Mouse (Mus musculus) intestine, embryonic 14.5 days (tissue): ENCODE data around the gene Gm11397. TPM values are rescaled to one million over a fixed set of nuclear protein-coding genes. Genes with fewer than 3 reads are reported as not detected.
"Not testable (repeated sequence)": the region's sequence is repeated elsewhere in the genome, so short reads cannot be mapped to it uniquely, and the experiment has no call there.

Source experiments
- ATAC-seq: fragments of 200-750 bp; cut with Nextera tagmentation; replicated peaks from 2 replicates; pipeline ENCODE4 v1.8.0; 2017; ENCODE audit warnings: low read depth, moderate number of reproducible peaks, moderate TSS enrichment, moderate library complexity; ENCODE audit not compliant: low FRiP score, low TSS enrichment
- DNase-seq: peaks from one replicate; pipeline ENCODE4 v3.0.0-alpha.2; 2018; ENCODE audit warnings: low spot score
- H3K27ac ChIP-seq: fragments of 300-500 bp; sonication (generic); 2 replicates; pipeline ENCODE4 v1.5.1; 2014; ENCODE audit warnings: low read depth, mild to moderate bottlenecking, control low read depth
- H3K27me3 ChIP-seq: fragments of 300-500 bp; sonication (generic); replicated peaks from 2 replicates; pipeline ENCODE4 v1.6.1; 2014; ENCODE audit warnings: low read length, control low read depth; ENCODE audit not compliant: control insufficient read depth, insufficient read depth
- H3K36me3 ChIP-seq: fragments of 300-500 bp; sonication (generic); 2 replicates; pipeline ENCODE4 v1.6.1; 2014; ENCODE audit warnings: low read length, control low read depth; ENCODE audit not compliant: control insufficient read depth, insufficient read depth
- H3K4me1 ChIP-seq: fragments of 300-500 bp; sonication (generic); replicated peaks from 2 replicates; pipeline ENCODE4 v1.6.1; 2014; ENCODE audit warnings: low read length, control low read depth, mixed read lengths; ENCODE audit not compliant: control insufficient read depth, insufficient read depth
- H3K4me2 ChIP-seq: fragments of 300-500 bp; sonication (generic); 2 replicates; pipeline ENCODE4 v1.6.1; 2014; ENCODE audit warnings: low read length
- H3K4me3 ChIP-seq: fragments of 300-500 bp; sonication (generic); 2 replicates; pipeline ENCODE4 v1.5.1; 2014; ENCODE audit warnings: low read depth, low read length, control low read depth, mixed read lengths
- H3K9ac ChIP-seq: fragments of 300-500 bp; sonication (generic); 2 replicates; pipeline ENCODE4 v1.6.1; 2014; ENCODE audit warnings: mild to moderate bottlenecking, low read length
- H3K9me3 ChIP-seq: fragments of 300-500 bp; sonication (generic); 2 replicates; pipeline ENCODE4 v1.6.1; 2016; ENCODE audit warnings: low read length, control low read depth; ENCODE audit not compliant: control insufficient read depth
- WGBS: fragments of 180-500 bp; shearing (Covaris S2); extraction: QIAGEN DNeasy Blood & Tissue Kit; methylation state at CpG from one replicate; pipeline ENCODE4 v1.1.7; 2014; 5-methylcytosine and 5-hydroxymethylcytosine counted together
- polyA plus RNA-seq: library from polyadenylated mRNA; unstranded; fragments of >200 nt; fragmentation: Nextera tagmentation; extraction: Ambion mirVana; gene quantifications from 2 replicates; pipeline ENCODE4 v1.2.1, GENCODE M21; 2014

Gm11397 gene
- not detected in 2 replicates for polyA plus RNA-seq

GRCm38 (mm10) chr13:33395461-33395860 is at the start of gene Gm11397:
Gene Gm11397, plus strand, starts transcription at chr13:33395761.
- H3K9ac ChIP-seq, ATAC-seq, H3K27me3 ChIP-seq, H3K36me3 ChIP-seq, H3K9me3 ChIP-seq, H3K27ac ChIP-seq, H3K4me3 ChIP-seq, H3K4me2 ChIP-seq, DNase-seq, H3K4me1 ChIP-seq: not testable (repeated sequence)
- WGBS = 90% methylated on average over 2 of the region's 2 CpGs

- H3K9ac ChIP-seq = not testable (repeated sequence)
Measured at GRCm38 (mm10) chr13:33356666-33357065, 38.9 kb upstream of the Gm11397 start.

GRCm38 (mm10) chr13:33432714-33433113 is 37.2 kb downstream of the Gm11397 start:
- H3K9ac ChIP-seq, H3K4me1 ChIP-seq, H3K27ac ChIP-seq, DNase-seq, H3K9me3 ChIP-seq, H3K4me3 ChIP-seq, H3K36me3 ChIP-seq, H3K4me2 ChIP-seq, H3K27me3 ChIP-seq, ATAC-seq: not testable (repeated sequence)

More at GRCm38 (mm10) chr13:33356666-33357065, 38.9 kb upstream of the Gm11397 start:
- no CpG with 5 or more reads among the region's 1 CpGs for WGBS
- not testable (repeated sequence) for H3K4me3 ChIP-seq, H3K27me3 ChIP-seq, ATAC-seq, H3K9me3 ChIP-seq, H3K4me2 ChIP-seq, H3K4me1 ChIP-seq, DNase-seq, H3K27ac ChIP-seq, H3K36me3 ChIP-seq

Other genes with a start within 250 kb of the Gm11397 start
- gene Serpinb9c, start 236.0 kb upstream of the Gm11397 start, polyA plus RNA-seq = not detected in 2 replicates
- not detected in 2 replicates for gene Serpinb9d, start 202.8 kb upstream of the Gm11397 start, polyA plus RNA-seq
- not detected in 2 replicates for gene Serpinb9e, start 146.1 kb upstream of the Gm11397 start, polyA plus RNA-seq
- gene Serpinb9f, start 71.7 kb upstream of the Gm11397 start, polyA plus RNA-seq = not detected in 2 replicates
- gene Serpinb9g, start 89.0 kb downstream of the Gm11397 start, polyA plus RNA-seq = not detected in 2 replicates